In the genomic region with DNA sequence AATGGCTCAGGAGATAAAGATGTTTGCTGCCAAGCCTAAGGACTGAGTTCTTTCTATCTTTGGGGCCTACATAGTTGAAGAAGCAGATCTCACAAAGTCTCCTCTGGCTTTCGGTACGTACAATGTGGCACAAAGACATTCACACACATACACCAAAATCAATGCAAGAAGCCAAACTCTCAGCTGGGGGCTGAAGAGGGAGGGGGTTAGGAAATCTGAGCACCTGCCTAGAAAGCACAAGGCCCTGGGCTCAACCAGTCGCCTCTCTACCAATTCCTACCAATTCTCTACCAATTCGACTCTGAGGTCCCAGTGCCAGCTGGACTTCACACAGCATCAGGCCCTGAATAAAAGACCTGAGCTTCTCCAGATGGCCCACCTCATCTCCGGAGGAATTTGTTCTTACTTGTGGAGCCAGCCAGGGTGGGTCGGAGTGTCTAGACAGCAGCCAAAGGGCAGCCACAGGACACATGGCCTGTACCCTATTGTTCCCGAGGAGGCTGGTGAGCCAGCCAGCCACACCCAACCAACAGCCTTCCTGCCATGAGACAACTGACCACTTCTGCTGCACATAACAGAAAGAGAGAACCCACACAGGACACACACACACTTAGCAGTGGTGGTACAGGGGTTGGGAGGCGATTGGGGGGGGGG, we compare ENCODE assay signal across 8 mouse cellular contexts. TPM values are rescaled to one million over a fixed set of nuclear protein-coding genes. Genes with fewer than 3 reads are reported as not detected.
DNase-seq lines count a peak whose midpoint lies in the region; ATAC-seq and TF ChIP-seq lines count a peak whose summit lies in the region.

No protein-coding gene starts in this region.

- TF ChIP-seq CTCF in cerebellum, adult 2 months (IDR thresholded peaks at IDR 0.05; ENCODE audit: borderline replicate concordance, insufficient read depth, low read depth, low read length), result no peak
- TF ChIP-seq CTCF in forebrain, postnatal 0 days (IDR thresholded peaks at IDR 0.05; ENCODE audit: low read depth), result no peak
- no peak for TF ChIP-seq CTCF in kidney, adult 2 months (conservative IDR thresholded peaks at IDR 0.05; ENCODE audit: insufficient read depth, insufficient read length, low read depth, low read length)

- DNase-seq in cerebellum, adult 2 months, result peak in 1 of 2 experiments; percentile 48
- no peak for DNase-seq in forebrain, postnatal 0 days
- peak; percentile 81 for DNase-seq in kidney, adult 2 months
- DNase-seq in lung, postnatal 14 days, result peak; percentile 70
- no peak for DNase-seq in yolk sac, embryonic 10.5 days (ENCODE audit: low spot score)
- DNase-seq in right cerebral cortex, postnatal 25 days, result no peak
- DNase-seq in adrenal gland, adult 2 months, result no peak

- ATAC-seq in cerebellum, adult (ENCODE audit: insufficient number of reproducible peaks, low FRiP score, low TSS enrichment), result no peak
- ATAC-seq in forebrain, postnatal 0 days, result no peak

- peaks cover 64% of the 10 kb centered on the region for H3K4me1 ChIP-seq in cerebellum, adult 2 months (ENCODE audit: control insufficient read depth, insufficient read depth, low read length)
- H3K4me1 ChIP-seq in forebrain, postnatal 0 days (ENCODE audit: insufficient read depth), result peaks cover 23% of the 10 kb centered on the region
- peaks cover 44% of the 10 kb centered on the region for H3K4me1 ChIP-seq in kidney, adult 2 months (ENCODE audit: control insufficient read depth, insufficient read depth, low read length)

- H3K27me3 ChIP-seq in cerebellum, adult 2 months (ENCODE audit: control insufficient read depth, insufficient read depth, low read length), result no peaks in the 10 kb centered on the region
- H3K27me3 ChIP-seq in forebrain, postnatal 0 days (ENCODE audit: insufficient read depth, low read length), result no peaks in the 10 kb centered on the region
- H3K27me3 ChIP-seq in kidney, adult 2 months (replicated peaks; ENCODE audit: control insufficient read depth, insufficient read depth, low read length), result no peaks in the 10 kb centered on the region

- no peak overlapping the region for H3K4me2 ChIP-seq in forebrain, postnatal 0 days (ENCODE audit: low read depth)

- TF ChIP-seq POLR2A in cerebellum, adult 2 months (IDR thresholded peaks at IDR 0.05; ENCODE audit: borderline replicate concordance, insufficient read depth, low read length), result no peak
- TF ChIP-seq POLR2A in kidney, adult 2 months (IDR thresholded peaks at IDR 0.05; ENCODE audit: low read depth, low read length), result no peak

- H3K9ac ChIP-seq in forebrain, postnatal 0 days, result no peak overlapping the region

- H3K9me3 ChIP-seq in forebrain, postnatal 0 days (ENCODE audit: low read length), result no peaks in the 10 kb centered on the region

- peak overlapping the region; percentile 84 for H3K27ac ChIP-seq in cerebellum, adult 2 months (ENCODE audit: insufficient read depth, low read length)
- H3K27ac ChIP-seq in forebrain, postnatal 0 days (ENCODE audit: low read depth, low read length), result peak overlapping the region; percentile 86; the same call in 1 of the 2 replicates
- H3K27ac ChIP-seq in kidney, adult 2 months (ENCODE audit: insufficient read depth, low read depth, low read length), result peak overlapping the region; percentile 61

- no peak overlapping the region for H3K4me3 ChIP-seq in cerebellum, adult 2 months (replicated peaks; ENCODE audit: insufficient read depth, low read depth, low read length)
- H3K4me3 ChIP-seq in forebrain, postnatal 0 days (ENCODE audit: low read depth, low read length), result no peak overlapping the region
- H3K4me3 ChIP-seq in kidney, adult 2 months (ENCODE audit: insufficient read depth, low read depth, low read length), result no peak overlapping the region

- WGBS in cerebellum, adult 2 months, result 18% methylated on average over 8 of the region's 8 CpGs
- 62% methylated on average over 8 of the region's 8 CpGs for WGBS in forebrain, postnatal 0 days
- 53% methylated on average over 8 of the region's 8 CpGs for WGBS in kidney, adult 2 months

- H3K36me3 ChIP-seq in forebrain, postnatal 0 days (ENCODE audit: insufficient read depth), result peaks cover 27% of the 10 kb centered on the region
- H3K36me3 ChIP-seq in kidney, adult 2 months (ENCODE audit: control insufficient read depth, insufficient read depth, low read length), result no peaks in the 10 kb centered on the region

RNA-seq across cellular contexts. Expression of a gene that starts 30.2 kb away (rescaled TPM):
- polyA plus RNA-seq in cerebellum, adult 2 months (2012; rRNA removed), result 85.5 and 86.6 TPM in 2 replicates
- total RNA-seq in forebrain, postnatal 0 days (2014; rRNA removed), result 51.4 and 63.5 TPM in 2 replicates
- polyA plus RNA-seq in forebrain, postnatal 0 days (2015; fragmentation: Nextera tagmentation; extraction: Ambion mirVana), result 37.7 and 45.7 TPM in 2 replicates
- polyA plus RNA-seq in kidney, adult 2 months (2012; rRNA removed), result 27.7 and 29.0 TPM in 2 replicates
- total RNA-seq in adrenal gland, adult 2 months (2021), result 10 to 100 TPM; 53.9 to 56.5 TPM
- polyA plus RNA-seq in adrenal gland, adult 2 months (2012; rRNA removed), result 21.3 and 22.2 TPM in 2 replicates

Comparison
In these comparisons a context has a peak if more than half of its experiments do, and no peak if none do; other contexts are left out.
1. DNase-seq: peak in kidney, adult 2 months (single experiment) and lung, postnatal 14 days (single experiment); none in forebrain, postnatal 0 days (single experiment), yolk sac, embryonic 10.5 days (single experiment), right cerebral cortex, postnatal 25 days (single experiment) and adrenal gland, adult 2 months (single experiment).
2. Peak in every context shown above with its lines, with median percentiles within 50 percentile points of each other: H3K27ac ChIP-seq.